Mouse (Mus musculus) 3T3-L1 (cell line): ENCODE results near the gene Zc3h15.

ENCODE experiments used
- DNase-seq: peaks from one replicate; pipeline ENCODE4 v3.0.0-alpha.2; 2015; ENCODE audit warnings: low read depth, low spot score

Gene Zc3h15

DNA sequence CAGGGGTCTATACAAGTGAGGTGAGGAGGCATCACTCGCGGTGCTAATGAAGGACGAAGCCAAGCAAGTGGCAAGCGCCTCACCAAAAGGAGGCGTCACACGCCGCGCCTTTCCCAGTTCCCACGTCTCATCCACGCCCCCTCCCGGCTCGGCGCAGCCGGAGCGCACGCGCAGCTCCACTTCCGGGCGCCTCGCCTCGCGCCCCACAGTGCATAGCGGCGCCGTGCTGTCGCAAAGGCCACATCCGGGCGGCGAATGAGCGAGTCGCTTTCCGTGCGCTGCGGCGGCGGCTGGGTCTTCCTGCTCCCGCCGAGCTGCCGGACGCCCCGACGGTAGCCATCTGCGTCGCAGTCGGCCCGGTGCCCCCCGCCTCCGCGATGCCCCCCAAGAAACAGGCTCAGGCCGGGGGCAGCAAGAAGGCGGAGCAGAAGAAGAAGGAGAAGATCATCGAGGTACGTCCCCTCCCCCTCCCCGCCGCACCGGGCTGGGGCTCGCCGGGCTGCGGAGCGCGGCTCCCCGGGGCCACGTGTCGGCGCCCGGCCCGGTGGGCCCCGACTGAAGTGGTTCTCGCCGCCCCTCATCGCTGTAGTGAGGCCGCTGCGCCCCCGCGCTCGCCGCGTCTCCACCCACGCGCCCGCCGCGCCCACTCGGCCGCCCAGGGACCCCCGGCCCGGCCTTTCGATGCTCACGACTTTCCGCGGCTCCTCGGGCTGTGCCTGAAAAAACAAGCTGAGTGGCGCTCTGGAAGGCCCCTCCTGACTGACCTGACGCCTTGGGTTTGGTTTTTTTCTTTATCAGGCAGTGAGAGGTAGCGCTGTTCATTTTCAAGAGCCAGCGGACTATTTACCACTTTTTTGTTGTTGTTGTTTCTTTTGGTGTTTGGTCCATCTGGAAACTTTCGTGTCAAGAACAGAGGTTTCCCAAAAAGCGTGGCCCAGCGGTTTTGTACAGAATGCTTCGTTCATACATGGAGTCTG lies at the start of gene Zc3h15:
TSS of gene Zc3h15 (plus strand) at position 160 of the 977 bp plus-strand sequence.
- peak; percentile 95 for DNase-seq

DNA sequence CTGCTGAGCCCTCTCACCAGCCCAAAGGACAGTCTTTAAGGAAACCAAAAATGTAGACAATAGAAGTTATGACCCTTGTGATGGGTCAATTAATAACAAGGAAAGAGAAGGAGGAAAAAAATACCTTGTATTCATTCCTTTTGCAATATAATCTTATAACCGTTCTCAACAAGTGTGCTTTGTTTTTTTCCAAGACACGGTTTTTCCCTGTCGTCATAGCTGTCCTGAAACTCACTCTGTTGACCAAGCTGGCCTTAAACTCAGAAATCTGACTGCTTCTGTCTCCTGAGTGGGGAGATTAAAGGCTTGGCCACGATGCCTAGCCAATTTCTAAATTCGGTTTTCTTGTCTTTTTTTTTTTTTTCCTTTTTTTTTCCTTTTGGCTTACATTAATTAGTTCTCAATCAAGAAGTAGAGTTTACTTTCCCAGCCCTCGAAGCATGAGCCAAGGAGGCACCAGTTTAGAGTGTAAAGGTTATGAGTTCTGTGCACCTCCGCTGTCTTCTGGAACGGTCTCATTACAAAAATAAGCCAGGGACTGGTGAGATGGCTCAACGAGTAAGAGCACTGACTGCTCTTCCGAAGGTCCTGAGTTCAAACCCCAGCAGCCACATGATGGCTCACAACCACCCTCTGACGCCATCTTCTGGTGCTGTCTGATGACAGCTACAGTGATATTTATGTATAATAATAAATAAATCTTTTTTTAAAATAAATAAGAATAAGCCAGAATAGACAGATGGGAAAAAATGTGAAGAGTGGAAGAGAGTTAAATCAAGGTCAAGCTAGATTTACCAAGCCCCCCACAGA lies 23.5 kb upstream of the Zc3h15 start:
- no peak for DNase-seq

DNA sequence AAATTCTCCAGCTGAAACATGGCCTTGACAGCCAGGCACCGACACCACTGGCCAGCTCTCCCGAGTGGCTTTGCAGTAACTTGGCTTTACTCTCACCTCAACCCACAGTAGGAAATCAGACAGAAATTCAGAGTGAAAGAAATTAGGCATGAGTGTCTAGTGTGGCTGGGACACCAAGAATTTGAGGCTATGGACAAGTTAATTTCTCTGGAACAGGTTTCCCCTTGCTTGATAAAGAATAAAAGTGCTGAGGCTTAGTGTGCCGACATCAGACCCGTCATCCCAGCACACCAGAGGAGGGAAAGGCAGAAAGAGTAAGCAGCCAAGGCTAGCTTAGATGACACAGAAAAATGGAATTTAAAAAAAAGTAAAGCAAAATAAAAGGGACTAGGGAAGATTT lies 22.7 kb upstream of the Zc3h15 start:
- no peak for DNase-seq

DNA sequence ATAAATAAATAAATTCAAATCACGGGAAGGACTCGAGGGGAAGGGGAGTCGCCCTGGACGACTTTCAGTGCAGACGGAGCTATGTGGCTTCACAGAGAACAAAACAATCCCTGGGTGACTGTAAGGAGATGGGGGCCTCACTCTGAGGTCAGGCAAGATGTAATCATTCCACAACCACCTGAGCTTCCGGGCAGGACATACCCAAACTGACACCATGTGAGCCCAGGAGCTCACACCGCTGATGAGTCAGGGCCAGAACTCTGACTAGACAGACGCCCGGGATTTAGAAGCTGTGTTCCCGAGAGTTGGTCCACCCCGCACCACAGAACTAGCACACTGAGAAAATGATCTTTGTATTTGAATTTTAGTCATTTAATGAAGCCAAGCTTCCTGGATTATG lies 21.4 kb upstream of the Zc3h15 start:
- no peak for DNase-seq

DNA sequence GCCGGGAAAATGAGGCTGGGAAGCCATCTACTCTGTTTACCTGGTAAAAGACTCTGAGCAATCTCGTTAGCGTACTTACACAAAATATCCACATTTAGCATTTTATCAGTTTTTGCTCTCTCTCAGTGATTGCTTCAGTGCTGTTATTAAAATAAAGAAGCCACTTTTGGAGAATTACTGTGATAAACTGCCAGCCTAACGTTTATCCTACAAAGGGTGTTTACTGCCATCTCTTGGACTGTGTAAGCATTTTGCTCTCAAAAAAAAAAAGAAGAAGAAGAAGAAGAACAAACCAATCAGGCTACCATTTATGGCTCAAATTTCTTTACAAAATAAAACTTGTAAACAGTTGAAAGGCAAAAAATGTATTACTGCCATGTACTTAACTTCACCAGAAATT lies 20.2 kb upstream of the Zc3h15 start:
- peak; percentile 22 for DNase-seq

DNA sequence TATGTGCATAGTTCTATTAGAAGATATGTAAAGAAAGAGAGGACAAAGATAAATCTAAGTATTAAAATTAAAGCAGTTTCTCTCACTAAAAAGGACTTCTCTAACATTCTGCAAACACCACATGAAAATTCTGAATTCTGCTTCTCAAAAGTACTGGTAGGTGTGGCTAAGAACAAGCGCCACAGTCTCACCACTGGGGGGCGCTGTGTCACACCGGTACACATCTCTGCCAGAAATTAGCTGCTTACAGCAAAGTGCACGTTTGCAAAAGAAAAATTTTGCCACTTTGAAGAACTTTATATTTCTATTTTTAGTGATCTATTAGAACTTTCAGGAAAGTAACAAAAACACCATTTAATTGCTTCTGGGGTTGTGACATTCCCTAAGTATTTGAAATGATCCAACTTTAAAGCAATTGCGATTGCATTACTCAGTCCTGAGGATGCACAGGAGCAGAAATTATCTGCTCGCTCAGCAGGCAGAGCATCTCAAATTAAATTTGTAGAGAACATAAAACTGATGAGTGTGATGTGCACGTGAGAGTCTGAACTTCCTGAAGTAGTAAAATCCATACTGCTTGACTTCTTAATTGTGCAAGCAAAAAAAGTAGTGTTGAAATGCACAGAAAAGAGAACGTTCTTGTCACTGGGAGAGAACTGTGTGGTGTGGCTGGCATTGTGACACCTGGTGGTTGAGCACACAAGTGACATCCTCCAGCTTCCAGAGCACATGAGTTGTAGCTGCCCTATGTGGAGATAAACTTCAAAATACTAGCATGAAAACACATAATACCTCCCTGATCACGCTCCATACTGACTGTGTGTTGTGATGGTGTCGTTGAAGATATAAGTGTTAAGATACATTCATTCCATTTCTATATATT lies 18.8 kb upstream of the Zc3h15 start:
- DNase-seq, result peak; percentile 84

DNA sequence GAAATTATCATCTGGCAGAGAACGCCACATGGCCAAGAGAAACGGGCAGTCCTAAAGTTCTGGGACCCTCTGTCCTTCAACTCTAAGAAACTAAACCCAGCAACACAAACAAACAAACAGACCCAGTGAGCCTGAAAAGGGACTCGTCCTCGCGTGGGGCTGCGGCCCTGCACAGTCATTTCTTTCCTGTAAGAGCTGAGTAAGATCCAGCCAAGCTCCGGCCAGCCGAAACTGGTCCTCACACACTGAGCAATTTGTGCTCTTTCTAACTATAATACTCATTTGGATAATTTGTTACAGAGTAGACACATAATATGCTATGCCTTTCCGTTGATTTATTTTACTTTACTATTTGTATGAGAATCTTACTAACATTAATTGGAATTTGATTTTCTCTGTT lies 17.4 kb upstream of the Zc3h15 start:
- DNase-seq, result no peak

DNA sequence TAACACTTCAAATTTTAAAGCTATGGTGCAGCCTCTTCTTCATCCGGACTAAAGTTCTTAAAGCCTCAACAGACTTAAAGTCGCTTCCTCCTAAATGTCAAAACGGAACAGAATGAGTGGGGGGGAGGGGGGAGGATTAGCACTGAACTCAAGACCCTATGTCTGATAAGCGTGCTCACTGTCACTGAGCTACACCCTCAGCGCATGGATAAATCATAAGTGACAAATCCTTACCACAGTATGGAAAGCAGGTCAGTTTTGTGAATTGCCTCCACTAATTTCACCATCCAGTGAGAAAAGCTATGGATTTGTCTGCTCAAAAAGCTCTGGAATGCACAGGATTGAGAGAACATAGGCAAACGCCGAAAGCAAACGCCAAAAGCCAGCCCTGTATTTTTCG lies 16.7 kb upstream of the Zc3h15 start:
- no peak for DNase-seq

DNA sequence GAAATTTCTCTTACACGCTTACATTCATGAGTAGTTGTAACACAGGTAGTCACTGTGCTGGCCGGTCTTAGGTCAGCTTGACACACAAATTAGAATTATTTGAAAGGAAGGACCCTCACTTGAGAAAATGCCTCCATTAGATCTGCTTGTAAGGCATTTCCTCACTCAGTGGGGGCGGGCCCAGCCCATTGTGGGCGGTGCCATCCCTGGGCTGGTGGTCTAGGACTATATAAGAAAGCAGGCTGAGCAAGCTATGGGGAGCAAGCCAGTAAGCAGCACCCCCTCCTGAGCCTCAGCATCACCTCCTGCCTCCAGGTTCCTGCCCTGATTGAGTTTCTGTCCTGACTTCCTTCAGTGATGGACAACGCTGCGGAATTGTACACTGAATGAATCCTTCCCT lies 16.3 kb upstream of the Zc3h15 start:
- DNase-seq, result no peak

DNA sequence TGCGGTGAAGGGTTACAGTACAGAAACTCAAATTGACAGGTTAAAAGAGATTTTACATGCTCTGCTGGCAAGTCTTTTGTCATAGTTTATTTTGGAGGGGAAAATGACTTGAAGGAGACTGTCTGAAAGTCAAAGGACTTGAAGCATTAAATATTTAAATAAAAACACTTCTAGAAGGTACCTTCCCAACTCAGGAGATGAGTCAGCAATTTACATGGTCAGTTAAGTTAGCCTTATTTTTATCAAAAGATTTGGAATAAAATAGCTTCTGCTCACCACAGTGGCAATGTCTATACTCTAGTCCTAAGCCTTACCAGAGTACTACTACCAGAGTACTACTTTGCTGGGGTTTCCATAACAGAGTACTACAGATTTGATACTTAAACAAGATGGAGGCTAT lies 2.2 kb upstream of the Zc3h15 start:
- no peak for DNase-seq

DNA sequence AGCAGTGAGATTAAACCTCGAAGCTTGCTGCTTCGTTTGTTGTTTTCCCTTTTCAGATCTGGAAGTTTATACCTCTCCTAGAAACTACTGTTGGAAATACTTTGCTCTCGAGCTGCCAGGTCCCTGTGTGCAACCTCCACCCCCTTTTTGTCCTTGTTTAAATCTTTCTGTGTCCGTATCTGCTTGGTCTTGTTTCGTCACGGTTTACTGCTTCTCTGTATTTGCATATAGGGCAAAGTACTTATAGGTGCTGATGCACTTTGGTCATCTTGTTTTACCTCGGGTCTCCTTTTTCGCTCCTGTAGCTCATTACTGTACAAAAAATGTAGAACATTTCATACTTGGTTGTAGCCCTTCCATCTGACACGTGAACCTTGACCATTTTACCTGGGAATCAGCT lies 4.7 kb downstream of the Zc3h15 start:
- DNase-seq, result no peak

DNA sequence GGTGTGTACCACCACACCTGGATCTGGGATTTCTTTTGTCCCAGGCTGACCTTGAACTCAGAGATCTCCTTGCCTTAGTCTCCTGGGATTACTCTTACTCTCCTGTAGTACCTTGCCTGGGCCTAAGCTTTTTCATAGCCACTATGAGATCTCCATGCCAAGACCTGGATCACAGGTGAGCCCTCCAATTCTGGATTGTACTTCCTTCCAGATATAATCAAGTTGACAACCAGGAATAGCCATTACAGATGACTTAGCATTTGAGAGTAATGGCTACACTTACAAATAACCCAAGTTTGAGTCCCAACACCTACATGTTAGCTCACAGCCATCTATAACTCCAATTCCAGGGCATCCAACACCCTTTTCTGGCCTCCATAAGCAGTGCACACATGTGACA lies 8.4 kb downstream of the Zc3h15 start:
- no peak for DNase-seq

DNA sequence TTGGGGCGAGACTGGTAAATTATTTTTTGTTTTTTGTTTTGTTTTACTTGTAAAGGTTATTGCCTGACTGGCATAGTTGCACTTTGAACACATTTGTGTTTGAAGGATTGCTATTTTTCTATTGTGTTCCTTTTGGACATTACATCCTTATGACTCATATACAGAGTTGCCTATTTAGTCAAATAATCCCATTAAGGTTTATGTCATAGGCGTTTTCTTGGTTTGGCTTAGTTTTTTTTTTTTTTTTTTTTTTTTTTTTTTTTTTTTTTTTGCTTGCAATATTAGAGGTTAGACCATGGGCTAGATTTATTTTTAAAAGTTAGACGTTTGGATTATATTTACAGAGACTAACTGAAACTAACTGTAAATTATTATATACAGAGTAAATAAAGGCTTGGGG lies 15.0 kb downstream of the Zc3h15 start:
- DNase-seq, result no peak

DNA sequence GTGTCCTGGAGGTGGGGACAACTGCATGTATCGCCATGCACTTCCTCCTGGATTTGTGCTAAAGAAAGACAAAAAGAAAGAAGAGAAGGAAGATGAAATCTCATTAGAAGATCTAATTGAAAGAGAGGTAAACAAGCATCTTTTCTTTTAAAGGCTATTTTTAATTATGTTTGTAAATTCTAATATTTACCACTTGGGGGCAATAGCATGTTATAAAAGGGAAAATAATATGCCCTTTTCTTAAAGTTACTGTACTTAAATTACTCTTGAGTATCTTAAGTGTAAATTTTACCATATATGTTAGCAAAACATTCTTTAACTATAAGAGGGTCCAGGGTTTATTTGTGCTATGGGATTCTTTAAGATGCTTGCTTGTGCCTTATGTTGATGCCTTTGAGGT lies 15.9 kb downstream of the Zc3h15 start:
- DNase-seq, result peak; percentile 39

DNA sequence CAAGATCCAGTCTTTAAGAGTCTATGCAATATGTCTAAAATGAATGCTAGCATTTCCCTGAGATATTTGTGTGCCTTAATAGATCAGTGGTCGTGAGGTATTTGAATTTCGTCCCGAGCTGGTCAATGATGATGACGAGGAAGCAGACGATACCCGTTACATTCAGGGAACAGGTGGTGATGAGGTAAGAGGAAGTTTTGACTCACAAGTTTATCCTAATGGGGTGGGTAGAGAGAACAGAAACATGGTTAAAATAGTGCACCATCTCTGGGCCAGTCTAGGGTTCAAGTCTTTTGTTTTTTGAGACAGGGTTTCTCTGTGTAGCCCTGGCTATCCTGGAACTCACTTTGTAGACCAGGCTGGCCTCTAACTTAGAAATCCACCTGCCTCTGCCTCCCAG lies 17.1 kb downstream of the Zc3h15 start:
- DNase-seq, result no peak

DNA sequence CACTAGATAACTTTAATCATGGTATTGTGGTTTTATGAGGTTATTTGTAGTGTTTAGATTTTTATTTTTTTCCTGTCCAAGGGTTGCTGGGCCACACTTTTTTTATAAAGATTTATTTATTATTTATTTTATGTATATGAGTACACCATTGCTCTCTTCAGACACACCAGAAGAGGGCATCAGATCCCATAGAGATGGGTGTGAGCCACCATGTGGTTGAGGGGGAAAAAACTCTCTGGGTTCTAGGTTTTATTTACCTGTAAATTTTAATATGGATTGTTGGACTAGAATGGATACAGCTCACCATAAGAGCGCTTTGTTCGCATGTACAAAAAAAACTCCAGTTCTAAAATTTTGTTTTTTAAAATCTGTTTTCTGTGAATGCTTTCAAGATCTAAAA lies 20.8 kb downstream of the Zc3h15 start:
- DNase-seq, result peak; percentile 56

DNA sequence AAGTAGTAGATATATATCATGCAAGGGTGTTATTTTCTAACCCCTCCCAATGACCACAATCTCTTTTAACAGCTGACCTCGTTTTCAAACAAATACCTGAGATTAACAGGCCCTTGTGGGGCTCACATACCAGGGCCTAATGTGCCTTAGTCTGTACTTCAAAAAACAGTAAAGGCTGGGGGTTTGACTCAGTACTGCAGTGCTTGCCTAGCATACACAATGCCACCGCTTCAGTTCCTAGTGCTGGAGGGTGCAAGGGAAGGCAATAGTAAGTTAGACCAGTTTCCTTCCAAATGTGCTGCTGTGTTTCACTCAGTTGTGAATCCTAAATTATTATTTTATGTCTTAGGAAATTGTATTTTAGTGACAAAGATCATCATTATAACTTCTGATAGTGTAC lies 23.2 kb downstream of the Zc3h15 start:
- DNase-seq, result no peak

DNA sequence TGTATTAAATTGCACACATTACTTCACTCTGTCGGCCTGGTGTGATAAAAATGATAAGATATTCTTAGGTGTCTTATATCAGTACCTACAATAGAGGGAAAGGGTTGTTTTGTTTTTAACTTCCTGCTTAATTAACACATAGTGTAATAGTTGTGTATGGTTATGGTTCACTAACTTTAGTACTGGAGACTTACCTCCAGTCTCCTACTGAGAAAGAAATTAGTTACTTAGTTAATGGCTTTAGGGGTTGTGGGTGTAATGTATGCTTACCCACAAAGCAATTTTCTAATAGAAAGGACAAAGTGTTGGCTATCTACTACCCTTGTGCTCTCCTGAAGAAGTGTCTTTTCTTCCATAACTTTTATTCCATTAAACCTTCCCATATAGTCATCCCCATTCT lies 23.8 kb downstream of the Zc3h15 start:
- DNase-seq, result no peak

DNA sequence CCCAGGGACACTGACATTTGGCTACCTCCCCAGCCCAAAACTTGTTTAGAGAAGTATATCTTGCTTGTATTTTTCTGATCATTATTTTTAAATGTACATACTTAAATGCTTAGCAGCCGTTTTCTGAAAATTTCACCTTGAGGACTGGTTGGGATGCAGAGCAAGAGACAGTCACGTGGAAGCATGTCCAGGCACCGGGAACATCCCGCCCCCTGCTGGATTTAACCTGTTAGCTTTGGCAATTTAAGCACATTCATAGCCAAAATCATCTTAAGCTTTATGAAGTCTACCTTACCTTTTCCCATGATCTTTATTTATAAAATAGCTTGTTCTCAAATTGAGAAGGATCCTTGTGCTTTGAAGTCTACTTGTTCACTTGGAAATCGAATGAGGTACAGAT lies 25.8 kb downstream of the Zc3h15 start:
- peak; percentile 48 for DNase-seq

DNA sequence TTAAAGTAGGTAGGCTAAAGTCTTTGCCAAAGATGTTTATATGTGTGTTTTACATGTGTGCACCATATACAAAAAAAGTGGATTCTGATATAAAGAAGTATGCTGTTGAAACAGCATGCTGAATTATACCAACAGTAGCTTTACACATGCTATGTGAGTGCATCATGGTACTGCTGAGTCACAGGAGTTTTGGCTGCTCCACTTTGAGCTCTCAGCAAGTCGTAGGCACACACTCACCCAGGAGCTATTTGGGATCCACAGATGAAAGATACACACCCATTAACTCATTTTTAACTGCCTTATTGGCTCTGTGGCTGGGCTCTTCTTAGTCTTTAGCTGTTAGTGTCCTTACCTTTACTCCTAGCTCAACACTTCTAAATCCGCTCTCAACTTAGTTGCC lies 27.6 kb downstream of the Zc3h15 start:
- DNase-seq, result peak; percentile 91

DNA sequence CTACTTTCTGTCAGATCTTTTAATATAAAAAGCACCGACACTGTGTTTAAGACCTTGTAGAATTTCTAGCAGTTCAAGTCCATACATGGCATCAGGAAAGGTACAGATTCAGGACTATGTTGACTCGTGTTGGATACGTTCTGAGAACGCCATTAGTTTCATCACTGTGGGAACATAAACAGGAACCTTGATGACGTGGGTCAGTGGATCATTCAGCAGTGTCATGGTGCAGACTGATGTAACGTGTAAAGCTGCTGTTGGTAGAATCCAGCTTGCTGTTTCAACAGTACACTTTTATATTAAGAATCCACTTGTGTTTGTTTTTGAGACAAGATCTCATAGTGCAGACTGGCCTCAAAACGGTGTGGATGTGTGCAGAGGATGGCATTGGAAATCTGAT lies 28.8 kb downstream of the Zc3h15 start:
- DNase-seq, result no peak

DNA sequence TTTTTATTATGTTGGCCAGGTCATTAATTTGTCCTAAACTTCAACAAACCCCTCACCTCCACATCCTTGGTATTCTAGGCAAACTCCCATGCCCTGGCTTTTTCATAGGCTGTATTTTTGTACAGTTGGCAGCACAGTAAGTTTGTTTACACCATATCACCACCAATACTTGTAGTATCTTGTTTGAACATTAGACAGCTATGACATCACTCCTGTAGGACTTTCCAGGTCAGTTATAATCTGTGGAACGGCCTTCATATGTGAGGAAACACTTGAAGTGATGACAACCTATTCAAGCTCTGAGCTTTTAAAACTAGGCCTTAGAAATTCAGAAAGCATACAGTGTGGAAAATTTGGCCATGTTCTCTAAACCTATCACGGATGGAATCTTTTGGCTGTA lies 29.6 kb downstream of the Zc3h15 start:
- no peak for DNase-seq
